Mouse (Mus musculus) stomach, postnatal 0 days (tissue): ENCODE measurements around the gene Oprm1. TPM values are rescaled to one million over a fixed set of nuclear protein-coding genes. Genes with fewer than 3 reads are reported as not detected.
A peak's percentile ranks its signal among the peaks of the same experiment; 100 is the strongest.

Experiments
- ATAC-seq: fragments of 200-750 bp; cut with Nextera tagmentation; 2 replicates; pipeline ENCODE4 v1.8.0; 2017; ENCODE audit not compliant: low FRiP score, low TSS enrichment
- DNase-seq: peaks from one replicate; pipeline ENCODE4 v3.0.0-alpha.2; 2016; ENCODE audit warnings: low spot score
- H3K27ac ChIP-seq: fragments of 300-500 bp; sonication (generic); replicated peaks from 2 replicates; pipeline ENCODE4 v1.5.1; 2014; ENCODE audit warnings: mild to moderate bottlenecking, control low read depth
- H3K27me3 ChIP-seq: fragments of 300-500 bp; sonication (generic); 2 replicates; pipeline ENCODE4 v1.6.1; 2014; ENCODE audit warnings: low read length; ENCODE audit not compliant: control insufficient read depth, insufficient read depth
- H3K36me3 ChIP-seq: fragments of 300-500 bp; sonication (generic); 2 replicates; pipeline ENCODE4 v1.6.1; 2014; ENCODE audit warnings: low read length, mixed read lengths; ENCODE audit not compliant: control insufficient read depth, insufficient read depth
- H3K4me1 ChIP-seq: fragments of 300-500 bp; sonication (generic); replicated peaks from 2 replicates; pipeline ENCODE4 v1.6.1; 2014; ENCODE audit warnings: antibody characterized with exemption; ENCODE audit not compliant: control insufficient read depth, insufficient read depth
- H3K4me2 ChIP-seq: fragments of 300-500 bp; sonication (generic); replicated peaks from 2 replicates; pipeline ENCODE4 v1.6.1; 2014; ENCODE audit warnings: low read depth, mild to moderate bottlenecking, control low read depth, moderate library complexity
- H3K4me3 ChIP-seq: fragments of 300-500 bp; sonication (generic); 2 replicates; pipeline ENCODE4 v1.5.1; 2014; ENCODE audit warnings: low read depth, low read length, control low read depth
- H3K9ac ChIP-seq: fragments of 300-500 bp; sonication (generic); 2 replicates; pipeline ENCODE4 v1.6.1; 2014; ENCODE audit warnings: mild to moderate bottlenecking, low read length, control low read depth, mixed read lengths
- H3K9me3 ChIP-seq: fragments of 300-500 bp; sonication (generic); 2 replicates; pipeline ENCODE4 v1.6.1; 2016; ENCODE audit warnings: low read length; ENCODE audit not compliant: control insufficient read depth
- CTCF ChIP-seq: IDR thresholded peaks from 2 replicates; pipeline ENCODE4 v1.5.1; 2016; ENCODE audit warnings: antibody characterized with exemption, low read depth, mild to moderate bottlenecking, moderate library complexity
- EP300 ChIP-seq: optimal IDR thresholded peaks from 2 replicates; pipeline ENCODE3; 2016; ENCODE audit warnings: antibody characterized with exemption
- WGBS: fragments of 180-500 bp; shearing (Covaris S2); extraction: QIAGEN DNeasy Blood & Tissue Kit; methylation state at CpG from one replicate; pipeline ENCODE4 v1.1.7; 2014; 5-methylcytosine and 5-hydroxymethylcytosine counted together
- polyA plus RNA-seq: library from polyadenylated mRNA; unstranded; fragments of >200 nt; fragmentation: Nextera tagmentation; extraction: Ambion mirVana; gene quantifications from 2 replicates; pipeline ENCODE4 v1.2.1, GENCODE M21; 2015

The Oprm1 gene
- polyA plus RNA-seq, 1 experiment from 2014 or later: 0.11 TPM

GRCm38 (mm10) chr10:7074231-7074630, 315.9 kb downstream of the Oprm1 start:
- Histone ChIP-seq H3K27me3 (no peaks in the 10 kb centered on the region), H3K27ac (no peak overlapping the region), H3K9me3 (no peaks in the 10 kb centered on the region), H3K4me1 (no peaks in the 10 kb centered on the region), H3K4me3 (no peak overlapping the region), H3K9ac (no peak overlapping the region), H3K36me3 (no peaks in the 10 kb centered on the region), H3K4me2 (no peak overlapping the region)
- 80% methylated on average over 2 of the region's 2 CpGs for WGBS
- ATAC-seq (no peak), DNase-seq (no peak)
- TF ChIP-seq EP300 (no peak), CTCF (no peak)

GRCm38 (mm10) chr10:7075661-7076060, 317.4 kb downstream of the Oprm1 start:
- H3K36me3 ChIP-seq: no peaks in the 10 kb centered on the region
- TF ChIP-seq CTCF (no peak), EP300 (no peak)
- H3K4me3 ChIP-seq: no peak overlapping the region
- H3K27ac ChIP-seq: no peak overlapping the region
- no peak overlapping the region for H3K9ac ChIP-seq
- ATAC-seq (no peak), DNase-seq (no peak)
- no peak overlapping the region for H3K4me2 ChIP-seq
- H3K9me3 ChIP-seq: no peaks in the 10 kb centered on the region
- H3K4me1 ChIP-seq: no peaks in the 10 kb centered on the region
- H3K27me3 ChIP-seq: no peaks in the 10 kb centered on the region
- WGBS: 76% methylated on average over 2 of the region's 2 CpGs

- Histone ChIP-seq H3K27me3 (no peaks in the 10 kb centered on the region), H3K9me3 (no peaks in the 10 kb centered on the region), H3K36me3 (no peaks in the 10 kb centered on the region), H3K4me1 (no peaks in the 10 kb centered on the region), H3K9ac (no peak overlapping the region), H3K4me3 (no peak overlapping the region), H3K27ac (no peak overlapping the region), H3K4me2 (peak overlapping the region; percentile 6; the same call in 1 of the 2 replicates)
- ATAC-seq (peak; percentile 86), DNase-seq (peak; percentile 77)
- WGBS: 7% methylated on average over 8 of the region's 8 CpGs
- TF ChIP-seq EP300 (no peak), CTCF (peak; percentile 94)
These were observed 317.9 kb downstream of the Oprm1 start for GRCm38 (mm10) chr10:7076201-7076600.

- TF ChIP-seq CTCF (no peak), EP300 (no peak)
- no peak overlapping the region; the same call in 1 of the 2 replicates for H3K27ac ChIP-seq
- WGBS: 24% methylated on average over 7 of the region's 8 CpGs
- ATAC-seq (no peak), DNase-seq (no peak)
- peak overlapping the region; percentile 6; the same call in 1 of the 2 replicates for H3K4me2 ChIP-seq
- H3K36me3 ChIP-seq: no peaks in the 10 kb centered on the region
- H3K27me3 ChIP-seq: no peaks in the 10 kb centered on the region
- H3K4me1 ChIP-seq: no peaks in the 10 kb centered on the region
- no peak overlapping the region for H3K4me3 ChIP-seq
- no peaks in the 10 kb centered on the region for H3K9me3 ChIP-seq
- no peak overlapping the region for H3K9ac ChIP-seq
These were observed 318.4 kb downstream of the Oprm1 start for GRCm38 (mm10) chr10:7076662-7077211.

- no peak overlapping the region for H3K4me3 ChIP-seq
- no peaks in the 10 kb centered on the region for H3K27me3 ChIP-seq
- no peak overlapping the region for H3K27ac ChIP-seq
- TF ChIP-seq CTCF (no peak), EP300 (no peak)
- H3K36me3 ChIP-seq: no peaks in the 10 kb centered on the region
- H3K9ac ChIP-seq: no peak overlapping the region
- no peak overlapping the region for H3K4me2 ChIP-seq
- DNase-seq (no peak), ATAC-seq (no peak)
- 45% methylated on average over 7 of the region's 7 CpGs for WGBS
- no peaks in the 10 kb centered on the region for H3K9me3 ChIP-seq
- no peaks in the 10 kb centered on the region for H3K4me1 ChIP-seq
These were observed 319.1 kb downstream of the Oprm1 start for GRCm38 (mm10) chr10:7077389-7077808.

GRCm38 (mm10) chr10:7077971-7078370, 319.7 kb downstream of the Oprm1 start:
- Histone ChIP-seq H3K27ac (no peak overlapping the region), H3K4me2 (no peak overlapping the region), H3K36me3 (no peaks in the 10 kb centered on the region), H3K27me3 (no peaks in the 10 kb centered on the region), H3K4me3 (no peak overlapping the region), H3K9me3 (no peaks in the 10 kb centered on the region), H3K9ac (no peak overlapping the region), H3K4me1 (no peaks in the 10 kb centered on the region)
- no peak for DNase-seq
- no peak for TF ChIP-seq EP300
- no peak for TF ChIP-seq CTCF
- 75% methylated on average over 1 of the region's 1 CpGs for WGBS
- no peak for ATAC-seq

Other genes with a start within 250 kb of the Oprm1 start
- gene Gm10945, start 3.3 kb downstream of the Oprm1 start, polyA plus RNA-seq: not detected in 2 replicates